Mouse (Mus musculus): Measurements from ENCODE around the gene Arid4b. TPM values are rescaled to one million over a fixed set of nuclear protein-coding genes. Genes with fewer than 3 reads are reported as not detected.

The Arid4b gene
- polyA plus RNA-seq, 1 experiment from 2014 or later: 81.1 TPM

DNA sequence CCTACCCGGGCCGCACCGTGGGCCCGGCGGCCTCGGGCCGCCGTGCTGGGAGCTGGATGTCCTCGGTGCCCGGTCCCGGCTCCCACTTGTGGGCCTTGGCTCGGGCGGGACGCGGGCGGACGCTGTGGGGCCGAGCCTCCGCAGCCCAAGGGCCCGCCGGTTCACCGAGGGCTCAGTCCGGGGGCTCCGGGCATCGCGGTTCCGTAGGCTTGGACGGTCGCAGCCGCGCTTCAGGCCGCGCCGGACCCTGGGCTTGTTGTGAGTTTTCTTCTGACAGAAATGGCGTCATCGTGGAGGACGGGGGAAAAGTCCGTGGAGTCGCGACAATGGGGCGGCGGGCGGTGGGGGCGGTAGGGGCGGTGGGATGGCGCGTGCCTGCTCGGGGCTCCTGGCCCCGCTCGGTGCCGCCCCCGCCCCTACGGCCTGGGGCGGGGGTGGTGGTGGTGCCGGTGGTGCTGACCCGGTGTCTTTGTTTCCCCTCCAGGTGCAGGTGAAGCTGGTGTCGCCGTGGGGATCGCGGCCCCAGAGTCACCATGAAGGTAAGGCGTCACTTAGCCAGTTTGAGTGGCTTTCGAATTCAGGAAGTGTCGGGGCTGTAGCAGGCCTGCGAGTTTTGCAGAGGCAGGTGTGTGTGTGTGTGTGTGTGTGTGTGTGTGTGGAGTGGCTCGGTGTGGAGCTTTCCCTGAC is 1.5 kb downstream of the Arid4b start:
- Histone ChIP-seq H3K9ac (peak overlapping the region; percentile 97), H3K4me1 (peaks cover 47% of the 10 kb centered on the region), H3K27ac (peak overlapping the region; percentile 93), H3K27me3 (replicated peaks) (no peaks in the 10 kb centered on the region), H3K4me3 (peak overlapping the region; percentile 100), H3K4me2 (peak overlapping the region; percentile 66), H3K36me3 (replicated peaks) (0 out of 2 replicates have a peak, but pooled peaks cover 3% of the 10 kb centered on the region), H3K9me3 (no peaks in the 10 kb centered on the region)
- under 1% methylated on average over 56 of the region's 65 CpGs for WGBS
- peak; percentile 2 for ATAC-seq (replicated peaks)

DNA sequence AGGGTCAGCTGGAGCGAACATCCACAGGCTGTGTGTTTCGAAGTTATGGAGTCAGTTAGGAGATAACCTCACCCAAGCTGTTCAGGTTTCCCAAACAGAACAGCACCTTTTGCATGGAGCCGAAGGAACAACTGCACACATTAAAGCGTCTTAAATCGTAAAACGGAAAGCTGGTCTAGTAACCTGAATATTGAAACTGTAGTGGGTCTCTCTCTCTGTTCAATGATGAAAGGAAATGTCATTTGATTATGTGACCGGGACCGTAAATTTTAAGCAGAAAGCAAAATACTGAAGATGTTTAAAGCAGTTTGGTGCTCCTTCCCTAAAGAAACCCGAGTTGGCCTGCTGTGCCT is 2.0 kb downstream of the Arid4b start:
- peak overlapping the region; percentile 93 for H3K27ac ChIP-seq
- peak overlapping the region; percentile 66 for H3K4me2 ChIP-seq
- peak overlapping the region; percentile 97 for H3K9ac ChIP-seq
- H3K4me1 ChIP-seq: peaks cover 47% of the 10 kb centered on the region
- 19% methylated on average over 9 of the region's 9 CpGs for whole genome bisulfite sequencing
- H3K9me3 ChIP-seq: no peaks in the 10 kb centered on the region
- peak overlapping the region; percentile 100 for H3K4me3 ChIP-seq
- no peak for ATAC-seq (replicated peaks)
- no peaks in the 10 kb centered on the region for H3K27me3 ChIP-seq (replicated peaks)
- H3K36me3 ChIP-seq (replicated peaks): 0 out of 2 replicates have a peak, but pooled peaks cover 3% of the 10 kb centered on the region

DNA sequence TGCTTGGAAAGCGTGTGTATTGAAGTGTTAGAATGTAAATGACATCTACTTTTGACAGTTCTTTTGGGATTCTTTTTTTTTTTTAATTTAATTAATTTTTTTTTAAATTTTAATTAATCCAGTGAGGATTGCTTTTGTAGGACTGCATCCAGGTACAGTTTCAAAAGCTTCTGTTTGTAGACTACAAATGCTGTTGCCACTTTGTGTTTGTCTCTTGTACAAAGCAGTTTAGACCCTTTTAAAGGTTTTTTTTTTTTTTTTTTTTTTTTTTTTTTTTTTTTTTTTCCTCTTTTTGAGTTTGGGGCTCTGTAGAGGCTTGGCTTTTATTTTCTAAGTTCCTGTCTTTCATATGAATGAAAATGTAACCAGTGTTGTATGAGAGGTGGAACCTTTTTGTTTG is 2.7 kb downstream of the Arid4b start:
- Histone ChIP-seq H3K36me3 (replicated peaks) (0 out of 2 replicates have a peak, but pooled peaks cover 3% of the 10 kb centered on the region), H3K4me1 (peaks cover 42% of the 10 kb centered on the region), H3K27ac (no peak overlapping the region), H3K9ac (no peak overlapping the region), H3K27me3 (replicated peaks) (no peaks in the 10 kb centered on the region), H3K4me3 (no peak overlapping the region), H3K9me3 (no peaks in the 10 kb centered on the region), H3K4me2 (peak overlapping the region; percentile 66; the same call in 1 of the 2 replicates)
- WGBS: 75% methylated on average over 1 of the region's 1 CpGs
- no peak for ATAC-seq (replicated peaks)

DNA sequence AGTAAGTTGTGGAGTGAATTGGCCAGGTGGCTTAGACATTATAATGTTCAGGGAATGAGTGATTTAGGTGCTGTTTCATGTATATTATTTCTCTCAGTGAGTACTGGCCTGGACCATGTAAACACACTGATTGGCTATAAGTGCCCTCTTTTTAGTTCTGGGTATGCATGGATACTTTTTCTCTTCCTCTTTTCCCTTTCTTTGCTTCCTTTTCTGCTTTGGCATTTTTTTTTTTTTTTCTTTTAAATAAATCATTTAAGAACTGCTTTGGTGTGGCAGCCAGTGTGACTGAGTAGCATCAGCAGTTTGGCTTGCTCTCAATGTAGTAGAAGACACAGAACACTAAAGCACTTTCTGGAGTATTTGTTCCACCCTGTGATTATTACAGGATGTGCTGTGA is 5.0 kb downstream of the Arid4b start:
- Histone ChIP-seq H3K9me3 (no peaks in the 10 kb centered on the region), H3K4me1 (peaks cover 24% of the 10 kb centered on the region), H3K27me3 (replicated peaks) (no peaks in the 10 kb centered on the region), H3K36me3 (replicated peaks) (0 out of 2 replicates have a peak, but pooled peaks cover 3% of the 10 kb centered on the region), H3K9ac (no peak overlapping the region), H3K4me3 (no peak overlapping the region), H3K4me2 (no peak overlapping the region), H3K27ac (no peak overlapping the region)
- ATAC-seq (replicated peaks): no peak

DNA sequence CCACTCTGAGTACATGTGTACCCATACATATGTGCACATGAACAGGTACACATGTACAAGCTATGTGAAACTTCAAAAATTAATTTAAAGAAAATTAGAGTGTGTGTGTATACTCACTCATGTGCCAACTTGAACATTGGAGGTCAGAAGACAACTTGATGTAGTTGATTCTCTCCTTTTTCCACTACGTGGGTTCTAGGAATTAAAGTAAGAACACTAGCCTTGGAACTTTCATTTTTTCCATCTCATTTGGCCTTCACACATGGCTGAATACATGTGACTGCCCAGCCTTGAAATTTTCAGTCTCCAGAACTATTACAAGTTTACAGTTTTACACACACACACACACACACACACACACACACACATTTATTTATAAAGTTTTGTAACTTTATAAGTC is 6.3 kb downstream of the Arid4b start:
- 88% methylated on average over 1 of the region's 1 CpGs for WGBS

DNA sequence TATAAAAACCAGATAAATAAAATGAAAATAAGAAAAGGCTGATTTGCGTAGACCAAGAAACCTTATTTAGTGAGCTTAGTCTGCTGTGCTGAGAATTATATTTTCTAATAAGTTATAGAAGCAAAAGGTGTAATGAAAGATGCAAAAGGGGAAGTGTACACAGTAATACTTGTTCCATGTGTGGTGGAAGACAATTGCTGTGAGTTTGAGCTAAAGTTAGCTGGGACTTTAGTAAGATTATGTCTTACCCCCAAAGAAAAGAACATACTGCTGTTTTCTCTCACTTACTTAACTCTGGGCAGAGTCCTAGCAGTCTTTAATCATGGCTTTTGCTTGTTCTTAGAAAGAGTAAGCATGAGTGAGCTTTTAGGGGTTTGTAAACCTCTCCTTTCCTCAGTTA is 11.3 kb downstream of the Arid4b start:
- Histone ChIP-seq H3K27ac (no peak overlapping the region), H3K9ac (no peak overlapping the region), H3K9me3 (no peaks in the 10 kb centered on the region), H3K4me3 (no peak overlapping the region), H3K36me3 (replicated peaks) (no peaks in the 10 kb centered on the region), H3K27me3 (replicated peaks) (no peaks in the 10 kb centered on the region), H3K4me2 (no peak overlapping the region), H3K4me1 (no peaks in the 10 kb centered on the region)
- no peak for ATAC-seq (replicated peaks)
- 100% methylated on average over 1 of the region's 1 CpGs for WGBS

More for the DNA sequence above, 6.3 kb downstream of the Arid4b start:
- Histone ChIP-seq H3K27ac (no peak overlapping the region), H3K9ac (no peak overlapping the region), H3K4me3 (no peak overlapping the region), H3K27me3 (replicated peaks) (no peaks in the 10 kb centered on the region), H3K36me3 (replicated peaks) (0 out of 2 replicates have a peak, but pooled peaks cover 3% of the 10 kb centered on the region), H3K9me3 (no peaks in the 10 kb centered on the region), H3K4me1 (peaks cover 24% of the 10 kb centered on the region), H3K4me2 (no peak overlapping the region)
- no peak for ATAC-seq (replicated peaks)

DNA sequence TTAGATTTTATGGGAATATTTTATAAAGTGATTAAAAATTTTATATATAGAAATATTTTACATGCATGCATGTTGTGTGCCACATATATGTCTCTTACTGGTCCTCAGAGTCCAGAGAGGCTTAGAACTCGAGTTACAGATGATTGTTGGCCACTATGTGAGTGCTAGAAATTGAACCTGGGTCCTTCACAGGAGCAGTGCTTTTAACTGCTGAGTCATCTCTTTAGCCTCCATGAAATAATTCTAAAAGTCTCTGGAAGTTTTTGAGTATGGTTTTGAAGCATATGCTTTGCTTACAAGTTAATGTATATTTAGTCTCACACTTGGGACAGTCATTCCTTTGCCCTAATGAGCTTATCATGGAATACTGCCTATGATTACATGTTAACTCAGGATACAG is 12.3 kb downstream of the Arid4b start:
- H3K9ac ChIP-seq: no peak overlapping the region
- no peaks in the 10 kb centered on the region for H3K36me3 ChIP-seq (replicated peaks)
- no peaks in the 10 kb centered on the region for H3K27me3 ChIP-seq (replicated peaks)
- WGBS: 96% methylated on average over 1 of the region's 1 CpGs
- H3K9me3 ChIP-seq: no peaks in the 10 kb centered on the region
- H3K27ac ChIP-seq: no peak overlapping the region
- H3K4me1 ChIP-seq: no peaks in the 10 kb centered on the region
- no peak for ATAC-seq (replicated peaks)
- no peak overlapping the region for H3K4me2 ChIP-seq
- H3K4me3 ChIP-seq: no peak overlapping the region

DNA sequence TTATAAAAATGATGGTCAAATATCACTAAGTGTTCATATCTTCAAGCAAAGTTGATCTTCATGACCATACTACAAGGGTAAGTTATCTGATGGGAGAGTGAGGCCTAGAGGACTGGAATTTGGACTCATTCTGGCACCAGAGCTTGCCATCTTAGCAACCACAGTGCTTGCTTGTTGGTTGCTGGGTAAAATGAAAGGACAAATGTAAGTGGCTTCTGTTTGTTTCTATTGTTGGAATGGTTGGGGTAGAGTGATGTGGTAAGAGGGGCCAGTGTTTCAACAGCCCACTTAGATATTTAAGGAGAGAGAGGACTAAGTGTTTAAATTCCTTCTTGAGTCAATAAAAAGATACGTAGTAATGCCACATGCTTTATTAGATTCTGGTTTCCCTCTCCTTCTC is 25.6 kb downstream of the Arid4b start:
- Histone ChIP-seq H3K4me2 (no peak overlapping the region), H3K9me3 (no peaks in the 10 kb centered on the region), H3K36me3 (replicated peaks) (no peaks in the 10 kb centered on the region), H3K27me3 (replicated peaks) (no peaks in the 10 kb centered on the region), H3K27ac (no peak overlapping the region), H3K9ac (no peak overlapping the region), H3K4me3 (no peak overlapping the region), H3K4me1 (no peaks in the 10 kb centered on the region)
- 87% methylated on average over 1 of the region's 1 CpGs for WGBS
- ATAC-seq (replicated peaks): no peak

DNA sequence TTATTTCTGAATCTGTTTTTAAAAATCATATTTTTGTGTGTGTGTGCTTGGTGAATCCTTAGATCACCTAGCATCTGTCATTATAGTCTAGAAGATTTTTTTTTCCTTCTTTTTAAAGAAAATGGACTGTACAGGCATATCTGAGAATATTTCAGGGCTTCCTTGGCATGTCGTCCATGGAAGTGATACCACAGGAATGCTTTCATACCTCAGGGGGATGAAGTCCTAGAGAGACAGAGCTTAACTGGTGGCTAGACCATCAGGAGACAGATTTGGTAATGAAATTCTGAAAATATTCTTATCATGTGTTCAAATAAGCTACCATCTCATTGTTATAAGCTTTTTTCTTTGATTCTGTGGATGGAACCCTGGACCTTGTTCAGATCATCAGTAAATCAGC is 40.0 kb downstream of the Arid4b start:
- H3K36me3 ChIP-seq (replicated peaks): no peaks in the 10 kb centered on the region
- H3K4me2 ChIP-seq: no peak overlapping the region
- no peak overlapping the region for H3K9ac ChIP-seq
- H3K4me1 ChIP-seq: no peaks in the 10 kb centered on the region
- 72% methylated on average over 1 of the region's 1 CpGs for WGBS
- no peak for ATAC-seq (replicated peaks)
- H3K4me3 ChIP-seq: no peak overlapping the region
- H3K27me3 ChIP-seq (replicated peaks): no peaks in the 10 kb centered on the region
- no peak overlapping the region for H3K27ac ChIP-seq
- H3K9me3 ChIP-seq: no peaks in the 10 kb centered on the region

DNA sequence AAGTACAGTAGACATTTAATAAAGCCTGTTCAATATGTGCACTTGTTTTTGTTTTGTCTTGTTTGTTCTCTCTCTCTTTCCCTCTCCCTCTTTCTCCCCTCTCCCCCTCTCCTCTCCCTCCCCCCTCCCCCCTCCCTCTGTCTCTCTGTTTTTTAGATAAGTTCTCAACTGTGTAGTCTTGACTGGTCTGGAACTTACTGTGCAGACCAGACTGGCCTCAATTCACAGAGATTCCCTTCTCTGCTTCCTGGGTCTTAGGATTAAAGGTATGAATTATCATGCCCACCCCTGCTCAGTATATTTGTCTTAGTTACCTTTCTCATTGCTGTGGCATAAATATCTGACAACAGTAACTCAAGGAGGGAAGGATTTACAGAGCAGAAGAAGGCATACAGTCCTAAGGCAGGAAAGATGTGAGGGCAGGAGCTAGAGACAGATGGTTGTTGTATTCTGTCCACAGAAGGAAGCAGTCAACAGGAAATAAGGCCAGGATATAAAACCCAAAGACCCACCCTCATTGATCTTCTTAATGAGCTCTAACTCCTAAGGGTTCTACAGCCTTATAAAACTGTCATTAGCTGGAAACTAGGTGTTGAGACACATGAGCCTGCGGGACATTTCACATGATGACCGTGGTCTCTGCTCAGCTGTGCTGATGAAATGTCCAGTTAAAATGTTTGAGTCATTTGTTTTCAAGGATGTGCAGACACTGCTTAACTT is 47.3 kb downstream of the Arid4b start:
- no peak for ATAC-seq (replicated peaks)
- Histone ChIP-seq H3K9me3 (no peaks in the 10 kb centered on the region), H3K27me3 (replicated peaks) (no peaks in the 10 kb centered on the region), H3K36me3 (replicated peaks) (no peaks in the 10 kb centered on the region), H3K4me1 (peaks cover 10% of the 10 kb centered on the region; the same call in 1 of the 2 replicates), H3K27ac (no peak overlapping the region), H3K9ac (no peak overlapping the region), H3K4me3 (no peak overlapping the region), H3K4me2 (no peak overlapping the region)
- 96% methylated on average over 2 of the region's 2 CpGs for WGBS

DNA sequence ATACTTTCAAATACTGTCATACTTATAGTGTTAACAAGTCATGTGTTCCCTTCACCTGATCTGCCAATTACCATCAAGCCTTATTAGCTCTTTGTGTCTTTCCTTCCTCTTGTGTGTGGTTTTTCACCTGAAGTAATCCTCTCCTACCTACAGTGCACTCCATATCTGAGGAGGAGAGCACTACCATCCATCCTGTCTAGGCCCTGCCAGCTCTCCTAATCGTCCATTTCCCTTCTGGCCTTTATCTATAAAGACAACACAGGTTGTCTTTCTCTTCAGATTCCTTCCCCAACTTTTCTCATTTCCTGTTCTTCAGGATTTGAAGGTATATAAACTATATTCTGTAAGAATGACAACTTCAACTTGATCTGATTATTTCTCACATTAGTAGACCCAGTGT is 48.1 kb downstream of the Arid4b start:
- Histone ChIP-seq H3K27ac (no peak overlapping the region), H3K4me1 (peaks cover 10% of the 10 kb centered on the region; the same call in 1 of the 2 replicates), H3K36me3 (replicated peaks) (no peaks in the 10 kb centered on the region), H3K9ac (no peak overlapping the region), H3K4me3 (no peak overlapping the region), H3K27me3 (replicated peaks) (no peaks in the 10 kb centered on the region), H3K9me3 (no peaks in the 10 kb centered on the region), H3K4me2 (no peak overlapping the region)
- no peak for ATAC-seq (replicated peaks)
- 76% methylated on average over 1 of the region's 1 CpGs for WGBS

DNA sequence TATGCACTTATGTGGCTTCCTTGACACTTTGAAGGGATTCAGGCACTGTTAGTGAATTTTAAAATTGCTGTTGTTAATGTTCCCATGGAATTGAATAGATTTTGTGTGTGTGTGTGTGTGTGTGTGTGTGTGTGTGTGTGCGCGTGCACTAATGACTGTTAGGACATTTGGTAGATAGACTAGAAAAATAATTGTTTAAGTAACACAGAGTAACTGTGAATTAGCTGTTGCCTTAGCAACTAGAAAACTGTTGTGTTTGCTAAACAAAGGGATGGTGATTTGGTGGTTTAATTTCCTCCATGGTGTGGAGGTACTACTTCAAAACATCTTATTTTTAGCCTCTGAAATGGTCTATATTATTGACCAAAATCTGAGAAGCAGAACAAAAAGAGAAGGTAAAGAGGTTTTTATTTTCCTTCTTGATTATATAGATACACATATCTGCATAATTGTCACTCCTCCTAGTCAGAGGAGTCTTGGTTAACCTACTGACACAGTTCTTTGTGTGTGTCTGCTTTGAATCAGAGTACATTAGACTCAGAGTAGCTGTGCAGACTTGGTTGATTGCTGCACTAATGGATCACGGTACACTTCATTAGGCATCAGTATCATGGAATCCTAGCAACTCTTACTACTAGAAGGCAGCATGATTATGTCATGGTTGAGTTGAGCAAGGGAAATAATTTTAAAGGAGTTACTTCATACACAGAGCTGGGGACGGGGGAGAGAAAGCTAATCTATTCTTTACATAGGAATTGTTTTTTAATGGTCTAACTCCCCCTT is 50.9 kb downstream of the Arid4b start:
- no peak overlapping the region for H3K9ac ChIP-seq
- no peak overlapping the region for H3K27ac ChIP-seq
- no peak overlapping the region for H3K4me3 ChIP-seq
- ATAC-seq (replicated peaks): peak; percentile 27; the same call in 1 of the 2 replicates
- no peaks in the 10 kb centered on the region for H3K36me3 ChIP-seq (replicated peaks)
- H3K4me1 ChIP-seq: peaks cover 10% of the 10 kb centered on the region; the same call in 1 of the 2 replicates
- H3K9me3 ChIP-seq: no peaks in the 10 kb centered on the region
- no peak overlapping the region for H3K4me2 ChIP-seq
- H3K27me3 ChIP-seq (replicated peaks): no peaks in the 10 kb centered on the region
- 74% methylated on average over 4 of the region's 4 CpGs for WGBS
